Mouse (Mus musculus) T-helper 1 cell (primary cell): ENCODE results near the gene Prdm10.

ENCODE experiments used
- in situ Hi-C: fragments of 300-600 bp; cut with MboI, MseI; formaldehyde crosslinking; loops from one replicate; pipeline ENCODE4 v1.15.1; 2025; ENCODE audit warnings: high pct_unique_total_duplicates

The Prdm10 gene

DNA sequence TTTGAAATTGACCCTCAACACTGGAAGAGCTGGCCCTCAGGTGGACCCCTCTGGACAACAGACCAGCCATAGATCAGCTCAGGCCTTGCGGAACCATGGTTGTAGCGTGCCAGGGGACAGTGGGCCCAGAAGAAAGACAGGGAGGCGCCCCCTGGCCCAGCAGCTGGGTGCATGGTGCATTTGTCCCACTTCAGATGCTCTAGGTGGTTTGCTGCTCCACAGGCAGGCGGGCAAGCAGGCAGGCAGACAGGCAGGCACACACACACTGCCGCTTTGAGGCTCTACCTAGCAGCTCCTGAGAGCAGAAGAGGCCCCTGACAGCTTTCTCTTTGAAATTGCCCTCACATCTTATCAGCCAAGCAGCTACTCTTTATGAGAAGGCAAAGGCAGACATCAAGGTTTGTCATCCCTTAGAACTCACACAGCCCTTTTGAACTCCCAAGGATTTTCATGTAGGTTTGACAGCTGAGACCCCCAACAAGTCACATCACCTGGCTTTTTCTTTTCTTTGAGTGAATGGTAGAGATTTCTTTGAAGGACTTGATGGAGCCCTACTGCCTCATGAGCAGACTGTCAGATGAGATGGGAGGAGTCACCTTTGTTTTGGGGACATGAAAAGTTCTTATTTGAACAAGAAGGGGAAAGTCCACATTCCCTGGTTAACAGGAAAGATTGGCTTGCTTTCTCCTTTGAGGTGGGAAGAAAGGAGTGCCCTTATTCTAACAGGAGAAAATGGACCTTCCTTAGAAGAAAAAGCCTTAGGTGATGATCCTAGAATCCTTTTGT, 21.4 kb downstream of the Prdm10 start:
- in situ Hi-C loops, result no loop called here

DNA sequence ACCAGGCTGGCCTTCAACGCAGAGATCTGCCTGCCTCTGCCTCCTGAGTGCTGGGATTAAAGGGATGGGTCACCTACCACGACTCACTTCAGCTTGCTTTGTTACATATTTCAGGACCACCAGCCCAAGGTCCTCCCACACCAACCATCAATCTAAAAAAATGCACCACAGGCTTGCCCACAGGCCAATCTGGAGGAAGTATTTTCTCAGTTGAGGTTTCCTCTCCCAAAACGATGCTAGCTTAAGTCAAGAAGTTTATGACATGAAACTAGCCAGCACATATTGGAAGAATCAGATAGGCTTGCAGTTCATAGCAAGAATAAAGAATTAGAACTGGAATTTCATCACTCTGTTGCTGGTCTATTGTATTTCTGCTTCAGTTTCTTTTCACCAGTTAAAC, 24.0 kb downstream of the Prdm10 start:
- in situ Hi-C loops, result no loop called here

DNA sequence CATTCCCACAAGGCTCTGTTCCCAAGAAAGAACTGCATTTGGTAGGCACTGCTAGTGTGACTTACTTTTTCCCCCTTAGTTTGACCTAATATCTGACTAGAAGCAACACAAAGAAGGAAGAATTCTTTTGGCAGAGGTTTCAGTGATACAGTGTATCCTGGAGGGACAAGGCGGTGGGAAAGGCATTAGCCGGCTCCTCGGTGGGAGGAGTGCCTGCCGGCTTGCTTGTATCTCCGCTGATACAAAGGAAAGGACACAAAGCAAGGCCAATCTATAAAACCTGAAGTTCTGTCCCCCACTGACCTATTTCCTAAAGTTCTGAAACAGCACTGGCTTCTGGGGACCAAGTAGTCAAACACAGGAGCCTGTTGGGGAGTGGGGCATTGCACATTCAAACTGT, 24.8 kb downstream of the Prdm10 start:
- in situ Hi-C loops, result no loop called here

DNA sequence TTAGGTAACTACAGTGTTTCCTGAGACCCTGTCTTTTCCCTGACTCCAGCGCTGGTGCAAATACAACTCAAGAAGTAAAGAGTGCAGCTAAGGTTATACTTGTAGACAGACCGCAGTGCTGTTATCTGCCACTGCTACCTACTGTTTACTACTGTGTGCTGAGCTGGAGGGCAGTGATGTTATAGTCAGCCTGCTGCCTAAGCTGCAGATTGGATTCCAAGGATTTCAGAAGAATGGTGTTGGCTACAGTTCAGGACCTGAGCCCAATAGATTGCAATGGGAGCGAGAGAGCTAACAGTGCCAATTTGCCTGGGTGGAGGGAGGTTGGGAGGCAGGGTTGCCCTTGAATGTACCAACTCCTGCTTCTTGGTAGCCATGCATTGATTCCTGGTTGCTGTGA, 25.5 kb downstream of the Prdm10 start:
- in situ Hi-C loops, result no loop called here

DNA sequence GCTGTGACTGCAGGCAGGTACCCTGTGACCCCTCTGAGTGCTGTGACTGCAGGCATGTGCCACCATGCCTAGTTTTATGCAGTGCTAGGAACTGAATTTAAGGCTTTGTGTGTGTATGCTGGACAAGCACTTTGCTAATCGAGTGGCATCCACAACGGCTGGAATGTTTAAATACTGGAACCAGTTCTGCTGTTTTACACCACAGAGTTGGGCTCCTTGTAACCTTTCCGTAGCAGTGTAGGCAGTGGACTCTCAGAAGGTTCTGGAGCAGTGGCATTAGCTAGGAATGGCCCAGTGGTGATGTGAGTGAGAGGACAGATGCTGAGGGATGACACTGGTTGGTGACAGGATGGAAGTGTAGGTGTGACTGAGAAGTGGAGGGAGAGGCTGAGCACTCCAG, 26.9 kb downstream of the Prdm10 start:
- in situ Hi-C loops, result no loop called here

DNA sequence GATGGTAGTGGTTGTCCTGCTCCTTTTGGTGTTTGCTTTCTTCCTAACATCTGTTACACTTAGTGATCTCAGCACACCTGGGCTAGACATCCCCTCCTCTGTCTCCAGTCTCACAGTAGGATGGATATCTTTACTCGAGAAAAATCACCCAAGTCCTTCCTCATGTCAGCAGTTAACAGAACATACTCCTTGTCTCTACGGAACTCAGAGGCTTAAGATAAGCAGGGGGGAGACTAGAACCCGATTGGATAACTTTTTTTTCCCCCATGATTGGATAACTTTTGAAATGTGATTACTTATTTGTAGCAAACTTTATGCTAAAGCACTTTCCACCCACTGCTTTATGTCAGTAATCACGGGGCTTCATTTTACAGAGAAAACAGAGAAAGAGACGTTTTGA, 28.7 kb downstream of the Prdm10 start:
- in situ Hi-C loops, result no loop called here

DNA sequence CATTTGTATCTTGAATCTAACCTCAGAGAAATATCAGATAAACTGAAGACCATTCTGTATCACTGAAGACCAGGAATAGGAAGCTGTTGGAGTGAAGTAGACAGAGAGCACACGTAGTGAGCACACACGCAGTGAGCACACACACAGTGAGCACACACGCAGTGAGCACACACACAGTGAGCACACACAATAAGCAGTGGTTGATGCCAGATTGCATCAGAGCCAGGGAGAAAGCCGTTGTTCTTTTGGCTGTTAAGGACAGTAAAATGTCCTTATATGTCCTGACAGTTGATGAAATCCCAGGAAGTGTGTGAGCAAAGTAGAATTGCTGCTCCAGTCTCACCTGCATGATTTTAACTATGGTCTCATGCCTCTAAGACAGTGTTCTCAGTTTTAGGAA, 30.3 kb downstream of the Prdm10 start:
- in situ Hi-C loops, result no loop called here

DNA sequence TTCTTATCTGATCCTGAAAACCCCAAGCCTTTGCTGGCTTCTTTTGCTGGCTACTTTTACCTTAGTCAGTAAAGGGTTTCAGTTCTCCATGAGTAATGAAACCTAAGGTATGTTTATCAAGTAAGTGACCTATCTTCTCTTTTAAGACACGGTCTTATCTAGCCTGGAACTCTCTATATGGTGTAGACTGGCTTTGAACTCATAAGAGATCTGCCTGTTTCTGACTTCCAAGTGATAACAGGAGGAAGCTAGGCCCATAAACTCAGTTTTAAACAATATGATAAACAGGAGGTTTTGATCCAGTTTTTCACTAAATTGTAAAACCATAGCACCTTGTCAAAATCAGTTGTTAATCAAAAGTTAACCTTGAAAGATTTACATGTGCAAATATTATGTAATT, 33.5 kb downstream of the Prdm10 start:
- in situ Hi-C loops, result no loop called here

DNA sequence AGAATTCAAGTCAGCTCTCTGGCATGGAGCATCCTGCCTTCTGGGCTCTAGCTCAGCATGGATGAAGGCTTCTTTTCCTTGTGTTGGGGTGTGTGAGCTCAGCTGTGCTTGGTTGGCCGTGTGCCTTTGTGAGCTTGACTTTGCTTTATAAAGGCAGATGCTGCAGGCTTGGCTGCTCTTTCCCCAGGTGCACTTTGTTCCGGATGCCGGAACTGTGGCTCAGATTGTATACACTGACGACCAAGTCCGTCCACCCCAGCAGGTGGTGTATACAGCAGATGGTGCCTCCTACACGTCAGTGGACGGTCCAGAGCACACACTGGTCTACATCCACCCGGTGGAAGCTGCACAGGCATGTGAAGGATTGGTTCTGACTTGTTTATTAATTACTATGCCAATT, 35.6 kb downstream of the Prdm10 start:
- in situ Hi-C loops, result no loop called here

DNA sequence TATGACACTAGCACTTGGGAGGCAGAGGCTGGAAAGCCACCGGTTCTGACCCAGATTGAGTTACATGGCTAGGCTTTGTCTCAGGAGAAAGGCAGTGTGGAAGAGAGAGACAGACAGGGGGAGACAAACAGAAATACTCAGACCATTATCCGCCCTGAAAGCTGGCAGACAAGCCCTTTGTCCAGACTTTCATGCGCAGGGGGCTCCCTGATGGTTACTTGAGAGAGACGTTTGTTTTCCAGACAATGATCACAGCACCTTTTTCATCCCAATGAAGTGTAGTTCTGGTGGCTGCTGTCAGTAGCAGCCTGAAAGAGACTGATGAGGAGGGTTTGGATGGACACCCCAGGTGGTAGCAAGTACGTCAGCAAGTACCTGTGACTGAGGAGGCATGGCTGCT, 38.6 kb downstream of the Prdm10 start:
- in situ Hi-C loops, result no loop called here

DNA sequence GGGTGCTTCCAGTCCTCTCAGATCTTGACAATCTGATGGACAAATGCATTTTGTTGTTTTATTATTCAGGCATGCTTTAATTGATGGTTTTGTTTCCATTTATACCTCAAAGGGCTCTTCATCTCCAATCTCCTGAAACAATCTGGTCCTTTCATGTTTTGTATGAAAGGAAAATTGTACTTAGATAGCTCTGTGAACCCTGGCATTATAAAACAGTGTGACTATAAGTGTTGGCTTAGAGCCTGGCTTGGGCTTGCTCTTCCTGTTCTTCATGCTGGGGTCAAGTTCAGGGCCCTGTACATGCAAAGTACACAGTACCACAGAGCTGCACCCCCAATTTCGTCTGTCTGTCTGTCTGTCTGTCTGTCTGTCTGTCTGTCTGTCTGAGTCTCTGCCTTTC, 40.4 kb downstream of the Prdm10 start:
- in situ Hi-C loops, result no loop called here

DNA sequence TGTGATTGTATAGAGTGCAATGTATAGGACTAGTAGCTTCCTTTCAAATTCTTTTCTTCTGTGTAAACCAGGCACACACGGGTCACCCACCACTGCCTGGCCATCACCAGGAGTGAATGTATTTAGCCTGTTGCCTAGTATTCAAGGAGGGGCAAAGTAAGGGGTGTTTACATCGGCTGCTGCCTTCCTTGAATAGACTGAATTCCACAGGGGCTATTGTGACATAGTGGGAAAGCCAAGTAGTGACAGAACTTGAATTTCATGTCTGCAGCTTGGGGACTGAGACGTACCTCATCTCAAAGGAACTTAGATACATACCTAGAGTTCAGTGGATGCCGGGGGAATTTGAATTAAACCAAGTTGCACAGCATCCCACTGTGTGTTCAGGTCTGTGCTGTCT, 41.2 kb downstream of the Prdm10 start:
- in situ Hi-C loops, result no loop called here

DNA sequence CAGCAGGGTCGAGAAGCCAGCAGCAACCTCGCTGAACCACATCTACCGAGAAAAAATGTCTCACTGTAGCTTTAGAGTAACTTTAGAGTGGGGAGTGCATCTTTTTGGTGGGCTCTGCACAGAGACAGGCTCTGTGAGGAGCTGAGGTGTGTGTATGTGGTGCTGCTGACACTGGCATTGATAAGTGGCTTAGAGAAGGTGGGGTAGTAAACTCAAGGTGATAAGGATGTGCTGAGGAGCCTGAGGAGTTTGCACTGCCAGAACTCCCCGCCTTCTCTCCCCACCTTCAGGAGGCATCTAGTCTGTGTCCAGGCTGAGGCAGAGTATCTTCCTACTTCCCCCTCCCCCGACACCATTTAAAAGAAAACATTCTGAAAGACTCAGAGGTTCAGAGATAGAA, 41.8 kb downstream of the Prdm10 start:
- in situ Hi-C loops, result no loop called here

DNA sequence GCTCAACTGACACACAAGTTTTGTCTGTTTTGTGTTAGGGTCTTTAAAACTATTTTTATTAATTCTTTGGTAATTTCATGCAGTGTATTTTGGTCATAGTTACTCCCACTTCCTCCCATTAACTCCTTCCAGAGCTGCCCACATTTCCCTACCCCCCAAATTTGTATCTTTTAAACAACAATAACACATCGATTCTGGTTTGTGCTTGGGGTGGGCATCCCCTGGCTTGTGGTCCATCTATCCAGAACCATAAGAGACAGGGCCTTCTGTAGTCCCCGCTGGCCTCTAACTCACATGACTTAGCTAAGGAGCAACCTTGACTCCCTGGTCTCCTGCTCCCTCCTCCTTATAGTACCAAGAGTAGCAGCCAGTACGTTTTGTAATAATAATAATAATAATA, 50.5 kb downstream of the Prdm10 start:
- in situ Hi-C loops, result no loop called here

DNA sequence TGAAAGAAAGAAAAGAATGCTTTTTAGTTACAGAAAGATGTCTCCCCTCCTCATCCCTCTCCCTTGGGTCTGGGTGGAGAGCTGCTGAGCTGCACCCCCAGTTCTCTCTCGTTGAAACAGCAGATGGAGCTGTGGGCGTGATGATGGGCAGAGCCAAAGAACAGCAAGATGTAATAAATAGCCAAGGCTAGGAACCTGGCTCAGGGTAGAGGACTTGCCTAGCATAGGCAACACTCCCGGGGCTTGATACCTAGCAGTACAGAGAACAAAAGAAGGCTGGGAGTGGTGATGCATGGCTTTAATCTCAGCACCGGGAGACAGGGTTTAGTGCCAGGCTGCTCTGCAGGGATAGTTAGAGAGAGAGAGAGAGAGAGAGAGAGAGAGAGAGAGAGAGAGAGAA, 50.9 kb downstream of the Prdm10 start:
- in situ Hi-C loops, result no loop called here

DNA sequence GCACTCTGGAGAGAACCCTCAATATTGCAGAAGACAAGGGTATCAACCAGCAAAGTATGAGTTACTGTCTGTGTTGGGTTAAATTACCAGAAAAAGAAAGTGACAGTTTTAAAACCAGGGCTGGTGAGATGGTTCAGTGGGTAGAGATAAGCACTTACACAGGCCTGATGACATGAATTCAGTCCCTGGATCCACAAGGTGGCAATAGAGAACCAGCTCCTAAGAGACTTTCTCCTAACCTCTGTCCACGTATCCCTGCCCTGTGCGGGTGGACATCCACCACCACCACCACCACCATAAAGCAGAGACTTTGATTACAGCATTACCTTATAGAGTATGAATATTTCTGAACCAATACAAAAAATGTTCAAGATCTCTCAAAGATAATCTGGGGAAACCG, 51.6 kb downstream of the Prdm10 start:
- in situ Hi-C loops, result no loop called here

DNA sequence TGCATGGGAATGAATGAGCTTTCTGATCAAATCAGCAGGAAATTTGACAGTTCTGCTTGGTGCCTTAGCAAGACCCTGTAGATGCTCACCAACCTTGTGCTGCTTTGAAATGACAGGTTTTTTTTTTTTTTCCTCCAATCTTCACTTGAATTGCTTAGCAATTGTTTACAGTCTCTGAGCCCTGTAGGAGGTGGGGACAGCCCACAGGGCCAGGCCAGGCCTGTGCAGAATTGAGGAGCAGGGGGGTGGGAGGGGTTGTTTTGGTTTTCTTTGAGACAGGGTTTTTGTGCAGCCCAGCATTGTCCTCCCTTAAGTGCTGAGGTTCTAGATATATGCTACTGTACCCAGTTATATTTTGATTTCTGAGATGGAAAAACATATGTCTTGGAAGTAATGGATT, 52.5 kb downstream of the Prdm10 start:
- in situ Hi-C loops, result no loop called here

DNA sequence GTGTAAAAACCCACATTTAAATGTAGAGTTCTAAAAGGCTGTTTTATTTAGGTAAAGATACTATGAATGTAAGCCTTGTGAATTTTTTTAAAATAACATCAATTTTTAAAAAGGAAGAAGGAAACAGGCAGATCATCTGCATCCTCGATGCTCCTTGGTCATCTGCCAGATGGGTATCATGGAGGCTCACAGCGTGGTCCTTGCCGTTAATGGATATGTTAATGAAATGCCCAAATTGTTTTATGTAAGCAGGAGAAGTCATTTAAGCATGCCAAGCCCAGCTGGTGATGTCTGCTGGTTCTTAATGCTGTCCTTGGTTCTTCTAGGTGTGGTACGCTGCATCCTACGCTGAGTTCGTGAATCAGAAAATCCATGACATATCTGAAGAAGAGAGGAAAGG, 54.7 kb downstream of the Prdm10 start:
- in situ Hi-C loops, result no loop called here

DNA sequence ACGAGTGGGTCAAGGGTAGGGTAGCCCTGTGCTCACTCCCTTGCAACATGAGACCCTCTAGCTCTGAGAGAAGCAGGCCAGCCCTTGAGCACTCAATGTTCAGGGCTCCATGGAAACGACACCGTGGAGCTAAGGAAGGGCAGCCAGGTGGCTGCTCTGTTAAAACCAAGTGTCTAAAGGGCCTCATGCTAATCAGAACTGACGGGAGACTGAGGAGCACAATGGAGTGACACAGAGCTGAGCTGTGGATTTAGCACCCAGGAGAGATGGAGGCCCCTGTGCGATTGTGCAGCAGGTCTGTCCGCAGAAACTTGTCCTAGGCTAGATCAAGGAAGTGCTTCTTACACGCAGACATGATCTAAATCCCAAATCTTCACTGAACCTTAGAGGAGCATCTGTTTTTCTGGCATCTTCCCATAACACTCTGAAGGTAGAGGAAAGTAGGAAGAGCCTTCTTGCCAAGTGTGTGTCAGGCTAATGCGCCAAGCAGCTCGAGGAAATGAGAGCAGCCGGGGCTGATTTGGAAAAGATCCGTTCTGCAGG, 64.0 kb downstream of the Prdm10 start:
- in situ Hi-C loops, result no loop called here

DNA sequence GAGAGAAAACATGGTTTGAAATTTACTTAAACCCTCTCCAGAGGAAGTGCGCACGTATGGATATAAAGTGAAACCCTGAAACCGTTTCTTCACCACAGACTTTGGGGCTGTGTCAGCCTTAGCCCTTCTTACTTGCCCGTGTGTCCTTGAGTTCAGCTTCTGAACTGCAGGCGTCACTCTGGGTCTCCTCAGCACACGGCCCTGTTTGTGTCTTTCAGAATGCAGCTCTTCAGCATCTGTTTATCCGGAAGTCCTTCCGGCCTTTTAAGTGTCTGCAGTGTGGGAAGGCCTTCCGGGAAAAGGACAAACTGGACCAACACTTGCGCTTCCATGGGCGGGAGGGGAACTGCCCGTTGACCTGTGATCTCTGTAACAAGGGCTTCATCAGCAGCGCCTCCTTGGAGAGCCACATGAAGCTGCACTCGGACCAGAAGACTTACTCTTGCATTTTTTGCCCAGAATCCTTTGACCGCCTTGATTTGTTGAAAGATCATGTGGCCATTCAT, 66.3 kb downstream of the Prdm10 start:
- in situ Hi-C loops, result loop anchor here (5.0 kb wide), 1 partner anchor 184 kb away; no protein-coding TSS in a partner anchor

DNA sequence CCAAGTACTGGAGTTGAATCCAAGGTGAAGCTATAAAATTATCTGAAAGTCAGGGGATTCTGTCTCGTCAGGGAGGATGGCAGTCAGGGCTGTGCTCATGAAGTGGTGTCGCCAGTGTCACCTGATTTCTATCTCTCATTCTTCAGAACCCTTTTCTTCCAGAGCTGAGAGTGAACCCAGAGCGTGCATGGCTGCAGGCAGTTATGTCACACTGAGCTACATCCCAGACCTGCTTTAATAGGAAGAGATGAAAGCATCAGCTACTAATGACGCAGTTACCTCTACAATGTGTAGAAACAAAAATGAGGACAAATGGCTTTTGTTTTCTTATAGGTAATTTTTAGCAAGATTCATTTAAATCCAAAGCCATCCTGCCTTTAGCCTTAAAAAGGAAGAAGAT, 68.1 kb downstream of the Prdm10 start:
- in situ Hi-C loops, result loop anchor here (5.0 kb wide), 1 partner anchor 186 kb away; no protein-coding TSS in a partner anchor

DNA sequence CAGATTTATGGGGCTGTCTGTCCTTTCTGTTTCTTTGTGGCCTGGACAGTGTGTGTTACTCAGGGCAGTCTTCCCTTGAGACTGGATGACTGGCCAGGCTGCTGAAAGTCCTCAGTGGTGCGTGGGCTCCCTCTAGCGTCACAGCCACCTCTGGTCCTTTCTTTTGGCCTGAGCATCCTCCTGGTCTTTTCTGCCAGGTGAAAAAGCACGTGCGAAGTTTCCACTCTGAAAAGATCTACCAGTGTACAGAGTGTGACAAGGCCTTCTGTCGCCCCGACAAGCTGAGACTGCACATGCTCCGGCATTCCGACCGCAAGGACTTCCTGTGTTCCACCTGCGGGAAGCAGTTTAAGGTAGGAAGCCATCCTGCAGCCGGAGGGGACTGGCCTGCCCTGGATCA, 68.6 kb downstream of the Prdm10 start:
- in situ Hi-C loops, result loop anchor here (5.0 kb wide), 1 partner anchor 187 kb away; no protein-coding TSS in a partner anchor

DNA sequence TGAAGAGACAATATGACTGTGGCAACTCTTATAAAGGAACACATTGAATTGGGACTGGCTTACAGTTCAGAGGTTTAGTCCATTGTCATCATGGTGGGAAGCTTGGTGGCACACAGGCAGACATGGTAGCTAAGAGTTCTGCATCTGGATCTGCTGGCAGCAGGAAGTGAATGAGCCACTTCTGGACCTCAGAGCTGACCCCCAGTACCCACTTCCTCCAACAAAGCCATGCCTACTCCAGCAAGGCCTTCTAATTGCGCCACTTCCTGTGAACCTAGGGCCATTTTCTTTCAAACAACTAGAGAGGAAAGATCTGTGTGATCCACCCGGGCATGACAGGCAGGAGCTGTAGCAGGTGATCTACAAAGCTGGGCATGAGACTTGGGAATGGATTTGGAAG, 72.4 kb downstream of the Prdm10 start:
- in situ Hi-C loops, result no loop called here
